Mouse (Mus musculus): ENCODE measurements around the gene Hook2. TPM values are rescaled to one million over a fixed set of nuclear protein-coding genes. Genes with fewer than 3 reads are reported as not detected.

Gene Hook2
- total RNA-seq, 1 experiment from 2014 or later, result 13.5 TPM

DNA sequence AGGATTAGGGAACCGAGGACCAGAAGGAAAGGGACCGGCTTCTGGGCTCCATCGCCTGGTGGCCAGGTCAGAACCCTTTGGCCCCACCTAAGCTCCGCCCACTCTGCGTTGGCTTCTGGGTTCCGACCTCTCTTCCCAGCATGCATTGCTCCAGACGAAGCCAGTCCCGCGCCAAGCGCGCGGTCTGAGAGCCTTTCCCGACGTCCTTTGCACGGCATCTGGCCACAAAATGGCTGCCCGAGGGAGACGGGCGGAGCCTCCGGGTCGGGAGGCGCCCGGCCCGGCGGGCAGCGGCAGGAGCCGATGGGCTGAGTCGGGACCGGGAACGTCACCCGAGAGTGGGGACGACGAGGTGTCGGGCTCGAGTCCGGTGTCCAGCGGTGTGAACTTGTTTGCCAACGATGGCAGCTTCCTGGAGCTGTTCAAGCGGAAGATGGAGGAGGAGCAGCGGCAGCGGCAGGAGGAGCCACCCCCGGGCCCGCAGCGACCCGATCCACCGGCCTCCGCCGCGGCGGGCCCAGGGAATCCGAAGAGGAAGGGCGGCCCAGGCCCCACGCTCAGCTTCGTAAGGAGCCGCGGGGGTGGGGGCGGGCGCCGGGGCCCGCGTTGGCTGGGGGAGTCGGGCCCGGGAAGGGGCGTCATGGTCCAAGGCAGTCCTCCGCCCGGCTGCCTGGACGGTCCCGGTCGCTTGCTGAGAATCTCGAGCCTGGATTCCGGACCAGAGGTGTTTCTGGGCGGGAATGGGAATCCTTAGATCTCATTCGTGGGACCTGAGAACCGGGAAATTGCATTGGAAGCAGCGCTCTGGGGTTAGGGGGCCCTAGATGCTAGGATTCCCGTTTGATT is 36.5 kb downstream of the Hook2 start, which contains the start of gene Trir:
Trir (plus strand) TSS at position 154 of the 846 bp plus-strand sequence.
- peak; percentile 80 for ATAC-seq (replicated peaks; ENCODE audit: low read depth, poor library complexity, severe bottlenecking)

DNA sequence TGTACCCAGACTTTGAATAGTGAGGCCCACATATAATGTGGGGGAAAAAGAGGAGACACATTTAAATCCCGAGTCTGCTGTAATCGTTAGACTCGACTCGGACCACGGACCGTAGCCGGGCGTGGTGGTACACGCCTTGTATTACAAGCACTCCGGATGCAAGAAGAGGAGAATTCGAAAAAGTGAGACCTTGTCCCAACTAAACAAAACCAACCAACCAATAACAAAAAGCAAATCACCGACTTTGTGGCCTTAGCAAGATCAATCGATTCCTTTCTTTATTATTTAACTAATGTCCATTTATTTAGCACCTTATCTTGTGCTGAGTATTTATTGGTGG is 37.1 kb downstream of the Hook2 start:
- no peak for ATAC-seq (replicated peaks; ENCODE audit: low read depth, poor library complexity, severe bottlenecking)

DNA sequence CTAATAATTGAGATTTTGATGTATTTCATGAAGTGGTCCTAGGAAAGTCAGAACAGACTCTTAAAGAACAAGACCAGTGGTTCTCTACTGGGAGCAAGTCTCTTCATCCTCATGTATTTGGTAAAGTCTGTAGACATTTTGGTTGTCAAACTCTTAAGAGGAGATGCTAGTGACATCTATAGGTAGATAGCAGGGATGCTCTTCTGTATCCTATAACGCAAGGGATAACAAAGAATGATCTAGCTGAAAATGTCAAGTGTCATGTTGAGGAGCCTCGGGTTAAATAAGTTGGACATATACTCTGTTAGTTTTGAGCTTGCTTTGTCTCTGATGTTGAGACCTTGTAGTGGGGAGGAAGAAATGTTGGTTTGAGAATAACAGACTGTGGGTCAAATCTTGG is 37.5 kb downstream of the Hook2 start:
- ATAC-seq (replicated peaks; ENCODE audit: low read depth, poor library complexity, severe bottlenecking), result no peak

DNA sequence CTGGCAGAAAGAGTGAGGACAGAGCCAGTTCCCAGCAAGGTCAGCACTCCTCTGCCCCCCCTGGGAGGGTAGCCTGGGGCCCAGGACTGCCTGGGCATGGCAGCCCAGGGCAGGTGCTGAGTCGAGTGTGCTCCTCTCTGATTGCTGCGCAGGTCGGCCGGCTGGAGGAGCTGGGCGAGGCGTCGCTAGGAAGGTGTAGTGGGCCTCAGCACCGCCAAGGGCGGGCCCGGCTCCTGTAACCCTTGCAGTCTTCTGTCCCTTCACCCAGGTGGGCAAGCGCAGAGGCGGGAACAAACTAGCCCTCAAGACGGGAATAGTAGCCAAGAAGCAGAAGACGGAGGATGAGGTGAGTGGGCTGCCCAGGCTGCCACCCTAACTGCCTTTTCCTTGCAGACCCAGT is 38.9 kb downstream of the Hook2 start:
- no peak for ATAC-seq (replicated peaks; ENCODE audit: low read depth, poor library complexity, severe bottlenecking)

DNA sequence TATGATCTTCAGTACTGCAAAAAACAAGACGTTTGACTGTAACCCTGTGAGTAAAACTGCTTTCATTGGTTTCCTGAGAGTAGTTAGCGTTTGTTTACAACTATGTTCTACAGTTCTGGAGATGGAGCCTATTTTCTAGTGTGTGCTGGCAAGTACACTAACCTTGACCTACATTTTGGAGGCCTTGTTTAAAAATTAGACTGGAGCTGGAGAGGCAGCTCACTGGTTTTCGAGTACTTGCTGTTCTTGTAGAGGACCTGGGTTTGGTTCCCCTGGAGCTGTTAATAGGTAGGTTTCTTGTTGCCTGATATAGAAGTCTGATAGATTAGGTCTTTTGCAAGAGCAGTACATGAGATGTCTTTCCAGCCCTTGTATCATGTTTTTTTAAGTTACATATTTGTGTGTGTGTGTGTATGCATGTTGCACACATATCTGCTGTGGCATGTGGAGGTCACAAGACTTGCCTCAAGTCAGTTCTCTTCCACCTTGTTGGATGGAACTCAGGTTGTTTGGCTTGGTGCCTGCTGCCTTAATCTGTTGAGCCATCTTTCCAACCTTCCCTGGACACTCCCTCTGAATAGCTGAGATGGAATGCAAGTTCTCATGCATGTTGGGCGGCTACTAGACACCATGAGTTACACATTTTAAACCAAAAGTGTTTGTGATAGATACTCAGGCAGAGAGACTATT is 42.4 kb downstream of the Hook2 start:
- no peak for ATAC-seq (replicated peaks; ENCODE audit: low read depth, poor library complexity, severe bottlenecking)

DNA sequence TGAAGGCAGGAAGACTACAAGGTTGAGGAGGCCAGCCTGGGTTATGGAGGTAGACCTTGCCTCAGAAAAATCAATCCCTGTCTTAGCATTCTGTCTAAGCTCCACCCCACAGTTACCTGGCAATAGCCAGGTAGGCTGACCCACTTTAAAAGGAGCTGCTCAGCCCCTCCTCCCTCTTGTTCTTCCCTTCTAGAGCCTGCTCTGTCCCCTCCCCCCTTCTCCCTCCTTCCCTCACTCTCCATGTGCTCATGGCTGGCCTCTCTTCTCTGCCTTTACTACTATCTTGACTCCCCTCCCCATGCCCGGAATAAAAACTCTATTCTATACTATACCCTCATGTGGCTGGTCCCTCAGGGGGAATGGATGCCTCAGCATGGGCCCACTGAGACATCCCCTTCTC is 43.5 kb downstream of the Hook2 start:
- ATAC-seq (replicated peaks; ENCODE audit: low read depth, poor library complexity, severe bottlenecking), result no peak

DNA sequence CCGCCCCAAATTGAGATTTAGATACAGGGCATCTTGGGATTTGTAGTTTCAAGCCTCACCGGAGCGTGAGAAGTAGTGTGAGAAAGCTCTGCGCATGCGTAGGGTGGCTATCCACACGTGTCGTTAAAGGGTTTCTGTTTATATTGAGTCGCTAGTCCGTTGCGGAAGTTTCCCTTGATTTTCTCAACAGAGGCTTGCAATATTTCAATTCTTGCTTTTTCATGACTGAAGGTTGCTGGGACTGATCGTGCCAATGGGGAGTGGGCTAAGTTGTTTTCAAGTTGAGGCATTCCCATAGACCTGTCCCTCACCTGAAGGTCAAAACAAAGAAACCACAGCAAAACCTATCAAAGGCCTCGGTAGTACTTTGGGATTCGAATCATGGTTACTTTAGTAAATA is 44.4 kb downstream of the Hook2 start:
- ATAC-seq (replicated peaks; ENCODE audit: low read depth, poor library complexity, severe bottlenecking), result peak; percentile 31

DNA sequence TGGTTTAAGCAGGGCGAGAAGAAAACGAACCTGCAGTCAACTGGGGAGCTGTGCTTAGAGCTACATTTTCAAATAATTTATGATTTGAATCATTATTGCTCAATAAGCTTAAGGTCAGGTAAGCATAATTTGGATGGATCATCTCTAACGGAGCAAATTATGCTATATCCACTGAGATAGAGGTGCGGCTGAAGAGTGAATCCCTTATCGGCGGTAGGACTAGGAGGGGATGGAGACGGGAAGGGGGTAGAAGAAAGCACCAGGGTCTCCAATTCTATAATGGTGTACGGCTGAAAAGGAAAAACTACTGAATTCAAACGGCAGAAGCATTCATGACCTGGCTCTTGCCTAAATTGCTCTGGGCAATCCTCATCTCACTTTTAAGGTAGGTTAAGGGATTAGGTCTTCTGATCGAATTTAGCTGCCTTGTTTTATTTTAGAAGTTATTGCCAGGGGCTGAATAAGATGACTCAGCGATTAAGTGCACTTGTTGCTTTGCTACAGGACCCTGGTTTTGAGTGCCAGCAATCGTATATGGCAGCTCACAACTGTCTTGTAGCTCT is 44.8 kb downstream of the Hook2 start:
- ATAC-seq (replicated peaks; ENCODE audit: low read depth, poor library complexity, severe bottlenecking), result no peak

DNA sequence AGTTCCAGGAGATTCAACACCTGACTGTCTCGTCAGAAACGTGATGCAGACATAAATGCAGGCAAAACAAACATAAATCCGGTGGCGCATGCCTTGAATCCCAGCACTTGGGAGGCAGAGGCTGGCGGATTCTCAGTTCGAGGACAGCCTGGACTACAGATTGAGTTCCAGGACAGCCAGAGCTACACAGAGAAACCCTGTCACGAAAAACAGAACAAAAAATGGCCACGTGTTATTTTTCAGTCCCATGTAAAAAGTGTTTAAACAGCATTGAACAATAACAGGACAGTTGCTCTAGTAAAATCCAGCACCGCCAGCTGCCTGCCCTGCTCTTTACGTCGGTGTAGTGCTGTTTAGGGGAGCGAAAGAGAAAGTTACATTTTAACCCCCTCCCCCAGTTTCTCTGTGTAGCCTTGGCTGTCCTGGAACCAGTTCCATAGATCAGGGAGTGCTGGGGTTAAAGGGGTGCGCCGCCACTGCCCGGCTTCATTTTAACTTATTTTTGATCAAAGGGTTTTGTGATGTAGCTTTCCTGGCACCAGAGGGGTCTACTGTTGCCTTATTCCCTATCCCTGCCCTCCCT is 45.4 kb downstream of the Hook2 start:
- ATAC-seq (replicated peaks; ENCODE audit: low read depth, poor library complexity, severe bottlenecking), result 0 out of 2 replicates have a peak, but pooled peaks have one; percentile 12

DNA sequence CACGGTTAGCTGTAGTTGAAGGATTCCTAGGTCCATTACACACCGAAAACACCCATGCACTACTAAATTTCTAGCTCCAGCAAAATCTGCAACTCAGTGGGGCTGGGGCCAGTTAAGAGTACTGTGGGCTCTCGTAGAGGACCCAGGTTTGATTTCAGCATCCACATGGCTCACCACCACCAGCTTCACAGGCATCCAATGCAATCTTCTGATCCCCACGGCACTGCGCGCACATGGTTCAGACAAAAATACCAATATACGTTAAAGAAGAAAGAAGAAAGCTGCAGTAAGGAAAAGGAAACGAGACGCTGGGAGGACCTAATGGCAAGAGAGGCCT is 45.9 kb downstream of the Hook2 start:
- peak; percentile 1; the same call in 1 of the 2 replicates for ATAC-seq (replicated peaks; ENCODE audit: low read depth, poor library complexity, severe bottlenecking)

DNA sequence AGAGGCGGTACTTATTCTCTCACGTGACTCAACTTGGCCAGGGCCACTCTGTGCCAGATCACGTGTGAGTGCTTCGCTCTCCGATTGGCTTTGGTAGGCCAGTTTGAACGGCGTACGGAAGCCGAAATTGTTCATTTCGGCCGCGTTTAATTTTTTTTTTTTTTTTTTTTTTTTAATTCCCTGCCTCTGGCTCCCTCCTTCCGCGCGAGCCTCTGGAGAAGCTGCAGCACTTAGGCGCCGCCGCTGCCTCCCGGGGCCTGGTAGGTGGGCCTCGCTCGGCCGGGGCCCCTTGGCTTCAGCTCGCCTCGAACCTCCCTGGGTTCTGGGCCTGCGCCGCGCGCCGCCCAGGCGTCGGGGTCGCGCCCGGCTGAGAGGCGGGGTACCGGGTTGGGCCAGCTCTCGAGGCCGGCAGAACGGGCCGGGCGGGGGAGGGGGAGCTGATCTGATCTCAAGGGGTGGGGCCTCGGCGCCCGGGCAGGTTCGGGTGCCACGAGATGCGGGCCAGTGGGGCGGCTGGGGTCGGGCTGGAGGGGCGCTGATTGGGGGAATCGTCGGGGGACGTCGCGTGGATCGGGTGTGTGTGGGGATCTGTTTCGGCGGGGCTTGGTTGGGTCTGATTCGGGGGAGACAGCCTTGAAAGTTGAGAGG is 46.4 kb downstream of the Hook2 start, which contains the start of gene Tnpo2:
Tnpo2 (plus strand) TSS at position 198 of the 648 bp plus-strand sequence.
- ATAC-seq (replicated peaks; ENCODE audit: low read depth, poor library complexity, severe bottlenecking), result peak; percentile 80

DNA sequence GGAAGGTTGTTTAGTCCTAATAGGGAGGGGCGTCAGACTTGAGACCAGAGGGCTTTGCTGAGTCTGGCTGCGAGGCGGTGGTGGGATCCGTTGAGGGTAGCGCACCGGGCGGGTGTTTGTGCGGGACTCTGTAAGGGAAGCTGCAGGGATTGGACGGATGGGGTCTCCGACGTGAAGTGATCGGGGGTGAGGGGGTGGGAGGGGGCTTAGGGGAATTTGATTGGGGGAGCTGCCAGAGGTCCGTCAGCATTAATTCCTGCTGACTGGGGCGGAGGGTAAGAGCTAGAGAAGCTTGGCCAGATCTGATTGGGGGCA is 46.9 kb downstream of the Hook2 start:
- ATAC-seq (replicated peaks; ENCODE audit: low read depth, poor library complexity, severe bottlenecking), result peak; percentile 7

DNA sequence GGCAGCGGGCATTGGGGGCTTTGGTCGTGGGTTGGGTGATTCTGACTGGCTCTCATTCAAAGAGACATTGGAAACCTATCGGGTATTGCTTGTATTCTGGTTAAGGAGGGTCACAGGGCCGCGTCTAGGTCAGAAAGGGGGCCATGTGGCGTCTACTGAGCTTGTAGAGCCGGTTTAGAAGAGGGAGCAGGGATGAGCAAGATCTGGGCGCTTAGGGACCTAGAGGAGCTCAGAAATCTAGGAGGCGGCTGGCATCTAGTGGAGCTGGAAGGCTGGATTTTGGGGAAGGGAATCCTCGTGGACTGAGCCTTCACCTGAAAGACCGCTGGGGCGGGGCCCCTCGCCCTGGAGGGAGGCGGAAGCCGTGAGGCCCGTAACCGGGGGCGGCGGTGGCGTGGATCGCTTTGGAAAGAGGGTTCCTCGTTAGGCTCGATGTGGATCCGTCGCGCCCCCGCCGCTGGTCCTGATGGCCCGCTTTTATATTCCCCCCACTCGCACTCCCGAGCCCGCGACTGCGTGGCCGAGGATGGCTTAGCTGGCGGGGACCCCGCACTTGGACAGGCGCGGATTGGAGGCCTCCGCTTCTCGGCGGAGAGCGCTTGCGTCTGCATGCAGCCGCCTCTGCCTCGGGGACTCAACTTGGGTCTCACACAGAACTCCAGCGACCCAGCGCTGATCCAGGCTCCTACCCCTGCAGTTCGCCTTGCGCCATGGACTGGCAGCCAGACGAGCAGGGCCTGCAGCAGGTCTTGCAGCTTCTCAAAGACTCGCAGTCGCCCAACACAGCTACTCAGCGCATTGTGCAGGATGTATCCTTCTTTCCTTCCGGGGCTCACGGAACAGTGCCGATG is 47.5 kb downstream of the Hook2 start:
- ATAC-seq (replicated peaks; ENCODE audit: low read depth, poor library complexity, severe bottlenecking), result no peak; the same call in 1 of the 2 replicates

DNA sequence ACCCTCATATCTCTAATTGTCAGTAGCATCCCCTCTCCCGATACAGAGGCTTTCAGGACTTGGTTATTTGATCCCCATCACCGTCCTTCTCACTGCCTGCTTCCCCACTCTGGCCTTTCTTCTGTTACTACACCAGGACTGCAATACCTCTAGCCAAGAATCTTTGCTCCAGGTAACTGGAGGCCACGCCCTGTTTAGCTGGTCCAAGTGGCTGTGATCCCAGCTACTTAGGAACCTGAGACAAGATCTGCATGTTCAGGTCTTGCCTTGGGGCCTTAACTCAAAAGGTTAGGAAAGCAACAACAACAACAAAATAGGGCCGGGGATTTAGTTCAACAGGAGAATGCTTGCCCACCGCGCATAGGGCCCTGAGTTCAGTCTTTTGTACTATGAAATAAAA is 53.2 kb downstream of the Hook2 start:
- ATAC-seq (replicated peaks; ENCODE audit: low read depth, poor library complexity, severe bottlenecking), result no peak

Other genes starting within 250 kb of the Hook2 start
- gene Nfix, start 190.3 kb upstream of the Hook2 start, total RNA-seq (2017), result 11.6 and 15.5 TPM in 2 replicates
- gene Dand5, start 167.8 kb upstream of the Hook2 start, total RNA-seq (2017), result 2.8 and 4.1 TPM in 2 replicates
- gene Gadd45gip1, start 159.1 kb upstream of the Hook2 start, total RNA-seq (2017), result 56.5 and 63.7 TPM in 2 replicates
- 30.0 and 45.4 TPM in 2 replicates for gene Rad23a, start 149.9 kb upstream of the Hook2 start, total RNA-seq (2017)
- gene Calr, start 143.7 kb upstream of the Hook2 start, total RNA-seq (2017), result 1,972 and 2,060 TPM in 2 replicates
- 130 and 162 TPM in 2 replicates for gene Farsa, start 133.6 kb upstream of the Hook2 start, total RNA-seq (2017)
- 138 and 142 TPM in 2 replicates for gene Syce2, start 118.5 kb upstream of the Hook2 start, total RNA-seq (2017)
- 16.4 and 25.2 TPM in 2 replicates for gene Gcdh, start 96.7 kb upstream of the Hook2 start, total RNA-seq (2017)
- gene Klf1, start 88.7 kb upstream of the Hook2 start, total RNA-seq (2017), result 71.2 and 79.8 TPM in 2 replicates
- 41.0 and 47.0 TPM in 2 replicates for gene Dnase2a, start 82.0 kb upstream of the Hook2 start, total RNA-seq (2017)
- gene Mast1, start 53.2 kb upstream of the Hook2 start, total RNA-seq (2017), result not detected in 2 replicates
- gene Rtbdn, start 43.6 kb upstream of the Hook2 start, total RNA-seq (2017), result not detected in 2 replicates
- gene Gm49661, start 21.2 kb upstream of the Hook2 start, total RNA-seq (2017), result not detected in 2 replicates
- 631 and 634 TPM in 2 replicates for gene Prdx2, start 21.0 kb upstream of the Hook2 start, total RNA-seq (2017)
- 95.8 and 148 TPM in 2 replicates for gene Rnaseh2a, start 20.8 kb upstream of the Hook2 start, total RNA-seq (2017)
- gene Junb, start 11.9 kb upstream of the Hook2 start, total RNA-seq (2017), result 82.2 and 102 TPM in 2 replicates
- gene Best2, start 23.9 kb downstream of the Hook2 start, total RNA-seq (2017), result not detected in 2 replicates
- gene Asna1, start 34.7 kb downstream of the Hook2 start, total RNA-seq (2017), result 52.3 and 52.6 TPM in 2 replicates
- gene Trir, start 36.2 kb downstream of the Hook2 start, total RNA-seq (2017), result 202 and 410 TPM in 2 replicates
- 15.5 and 23.2 TPM in 2 replicates for gene Tnpo2, start 46.3 kb downstream of the Hook2 start, total RNA-seq (2017)
- 3.9 and 8.4 TPM in 2 replicates for gene Fbxw9, start 69.5 kb downstream of the Hook2 start, total RNA-seq (2017)
- gene Gm5741, start 77.4 kb downstream of the Hook2 start, total RNA-seq (2017), result not detected in 2 replicates
- 29.8 and 34.1 TPM in 2 replicates for gene Dhps, start 81.2 kb downstream of the Hook2 start, total RNA-seq (2017)
- 52.3 and 58.1 TPM in 2 replicates for gene Wdr83os, start 90.1 kb downstream of the Hook2 start, total RNA-seq (2017)
- gene Wdr83, start 90.7 kb downstream of the Hook2 start, total RNA-seq (2017), result 25.7 and 26.7 TPM in 2 replicates
- 39.6 and 42.0 TPM in 2 replicates for gene Man2b1, start 92.7 kb downstream of the Hook2 start, total RNA-seq (2017)
- gene Zfp791, start 132.5 kb downstream of the Hook2 start, total RNA-seq (2017), result not detected in 2 replicates
- gene Cks1brt, start 161.3 kb downstream of the Hook2 start, total RNA-seq (2017), result not detected in 2 replicates
- not detected in 2 replicates for gene Olfr371, start 235.4 kb downstream of the Hook2 start, total RNA-seq (2017)

Measured in common myeloid progenitor, adult 5-6 weeks (primary cell).